Mouse (Mus musculus) midbrain, embryonic 13.5 days (tissue): ENCODE measurements around the gene Fam25c. TPM values are rescaled to one million over a fixed set of nuclear protein-coding genes. Genes with fewer than 3 reads are reported as not detected.
A peak's percentile ranks its signal among the peaks of the same experiment; 100 is the strongest.
"Not testable (repeated sequence)": the region's sequence is repeated elsewhere in the genome, so short reads cannot be mapped to it uniquely, and the experiment has no call there.

ENCODE experiments used
- ATAC-seq: fragments of 200-750 bp; cut with Nextera tagmentation; 2 replicates; pipeline ENCODE4 v1.8.0; 2017; ENCODE audit warnings: mild to moderate bottlenecking, moderate TSS enrichment, moderate library complexity
- H3K27ac ChIP-seq: fragments of 300-500 bp; sonication (generic); 2 replicates; pipeline ENCODE4 v1.5.1; 2015; ENCODE audit warnings: inconsistent platforms, mild to moderate bottlenecking, moderate library complexity
- H3K27me3 ChIP-seq: fragments of 300-500 bp; sonication (generic); 2 replicates; pipeline ENCODE4 v1.6.1; 2015; ENCODE audit warnings: mild to moderate bottlenecking, inconsistent platforms
- H3K36me3 ChIP-seq: fragments of 300-500 bp; sonication (generic); 2 replicates; pipeline ENCODE4 v1.6.1; 2015; ENCODE audit warnings: mild to moderate bottlenecking, inconsistent platforms
- H3K4me1 ChIP-seq: fragments of 300-500 bp; sonication (generic); replicated peaks from 2 replicates; pipeline ENCODE4 v1.6.1; 2015; ENCODE audit warnings: inconsistent platforms
- H3K4me2 ChIP-seq: fragments of 300-500 bp; sonication (generic); replicated peaks from 2 replicates; pipeline ENCODE4 v1.6.1; 2015; ENCODE audit warnings: moderate library complexity, mild to moderate bottlenecking, inconsistent platforms
- H3K4me3 ChIP-seq: fragments of 300-500 bp; sonication (generic); replicated peaks from 2 replicates; pipeline ENCODE4 v1.5.1; 2015; ENCODE audit warnings: mild to moderate bottlenecking, inconsistent platforms
- H3K9ac ChIP-seq: fragments of 300-500 bp; sonication (generic); replicated peaks from 2 replicates; pipeline ENCODE4 v1.6.1; 2015; ENCODE audit warnings: mild to moderate bottlenecking, inconsistent platforms
- H3K9me3 ChIP-seq: fragments of 300-500 bp; sonication (generic); 2 replicates; pipeline ENCODE4 v1.6.1; 2016; ENCODE audit warnings: mild to moderate bottlenecking, inconsistent platforms
- WGBS: fragments of 180-500 bp; shearing (Covaris S2); methylation state at CpG from one replicate; pipeline ENCODE4 v1.1.7; 2015; 5-methylcytosine and 5-hydroxymethylcytosine counted together
- polyA plus RNA-seq: library from polyadenylated mRNA; unstranded; fragments of >200 nt; fragmentation: Nextera tagmentation; extraction: Ambion mirVana; gene quantifications from 2 replicates; pipeline ENCODE4 v1.2.1, GENCODE M21; 2015

Gene Fam25c
- polyA plus RNA-seq, 1 experiment from 2014 or later, result not detected

DNA sequence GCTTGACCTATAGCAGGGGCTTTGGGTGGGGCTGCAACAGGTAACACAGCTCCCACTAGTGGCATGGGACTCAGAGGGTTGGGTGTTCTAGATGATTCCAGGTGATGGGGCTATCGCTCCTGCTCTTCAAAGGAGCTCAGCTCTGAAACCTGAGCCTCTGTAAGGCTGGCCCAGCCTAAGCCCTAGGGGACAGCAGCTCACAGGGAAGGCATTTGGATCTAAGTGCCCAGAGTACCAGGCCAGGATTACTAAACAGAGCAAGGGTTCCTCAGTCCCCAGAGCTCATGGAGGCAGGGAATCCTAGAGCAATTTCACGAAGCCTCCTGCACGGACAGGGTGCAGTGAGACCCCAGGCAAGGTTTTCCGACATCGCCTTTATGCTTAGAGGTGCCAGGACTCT is 20.7 kb upstream of the Fam25c start:
- no peak overlapping the region for H3K4me3 ChIP-seq
- H3K9ac ChIP-seq, result no peak overlapping the region
- no peak overlapping the region for H3K27ac ChIP-seq
- 81% methylated on average over 5 of the region's 5 CpGs for WGBS
- H3K9me3 ChIP-seq, result no peaks in the 10 kb centered on the region
- no peaks in the 10 kb centered on the region for H3K27me3 ChIP-seq
- no peak for ATAC-seq
- H3K36me3 ChIP-seq, result no peaks in the 10 kb centered on the region
- peaks cover 16% of the 10 kb centered on the region; the same call in 1 of the 2 replicates for H3K4me1 ChIP-seq
- no peak overlapping the region for H3K4me2 ChIP-seq

DNA sequence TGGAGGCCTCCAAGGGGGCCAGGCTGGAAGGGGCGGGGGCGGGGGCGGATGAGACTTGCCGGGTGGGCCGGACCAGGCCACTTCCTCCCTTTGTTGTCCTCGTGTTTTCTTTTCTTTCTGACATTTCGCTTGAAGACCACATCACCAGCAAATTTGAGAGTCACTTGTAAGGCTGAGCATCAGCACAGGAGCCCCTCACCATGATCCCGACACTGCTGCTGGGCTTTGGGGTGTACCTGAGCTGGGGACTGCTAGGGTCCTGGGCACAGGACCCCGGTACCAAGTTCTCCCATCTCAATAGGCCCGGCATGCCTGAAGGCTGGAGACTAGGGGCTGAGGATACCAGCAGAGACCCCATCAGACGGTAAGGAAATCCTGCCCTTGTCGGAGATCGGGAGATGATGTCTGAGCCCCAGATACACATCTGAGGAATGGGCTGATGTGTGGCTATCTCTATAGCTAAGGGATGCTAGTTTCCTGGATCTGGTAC is 20.2 kb upstream of the Fam25c start, which contains the start of gene Mmrn2:
Gene Mmrn2, plus strand, starts transcription at position 51 of the 490 bp plus-strand sequence.
- Histone ChIP-seq H3K4me3 (no peak within 1 kb of the TSS), H3K9me3 (no peaks in the 10 kb centered on the region), H3K4me1 (peaks cover 16% of the 10 kb centered on the region; the same call in 1 of the 2 replicates), H3K36me3 (no peaks in the 10 kb centered on the region), H3K27ac (no peak within 1 kb of the TSS), H3K4me2 (no peak within 1 kb of the TSS), H3K27me3 (no peaks in the 10 kb centered on the region), H3K9ac (no peak within 1 kb of the TSS)
- no peak for ATAC-seq
- WGBS, result 84% methylated on average over 13 of the region's 13 CpGs

DNA sequence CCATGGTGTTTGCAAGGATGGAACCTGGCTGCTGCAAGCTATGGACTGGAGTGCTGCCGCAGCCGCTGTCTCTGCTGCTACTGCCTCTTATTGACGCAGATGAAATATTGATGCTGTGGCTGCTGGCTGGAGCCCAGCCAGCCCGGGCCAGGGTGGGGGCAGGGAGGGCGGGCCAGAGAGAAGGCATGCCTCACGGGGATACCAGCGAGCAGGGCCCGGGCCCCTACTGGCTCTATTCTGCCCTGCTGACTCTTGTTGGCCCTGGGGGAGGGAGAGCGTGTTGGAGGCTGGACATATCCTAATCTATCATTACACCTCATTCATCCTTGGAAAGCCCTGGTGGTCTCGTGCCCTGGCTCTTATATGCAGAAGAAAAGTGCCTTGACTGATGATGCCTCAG is 19.3 kb upstream of the Fam25c start, which contains the start of gene Sncg:
Gene Sncg, minus strand, starts transcription at position 213 of the 400 bp plus-strand sequence.
- WGBS, result 54% methylated on average over 10 of the region's 10 CpGs
- H3K4me3 ChIP-seq, result no peak within 1 kb of the TSS
- H3K27ac ChIP-seq, result no peak within 1 kb of the TSS
- H3K9ac ChIP-seq, result no peak within 1 kb of the TSS; the same call in 1 of the 2 replicates
- peaks cover 16% of the 10 kb centered on the region; the same call in 1 of the 2 replicates for H3K4me1 ChIP-seq
- H3K4me2 ChIP-seq, result no peak within 1 kb of the TSS
- H3K9me3 ChIP-seq, result no peaks in the 10 kb centered on the region
- no peaks in the 10 kb centered on the region for H3K27me3 ChIP-seq
- no peaks in the 10 kb centered on the region for H3K36me3 ChIP-seq
- ATAC-seq, result no peak

DNA sequence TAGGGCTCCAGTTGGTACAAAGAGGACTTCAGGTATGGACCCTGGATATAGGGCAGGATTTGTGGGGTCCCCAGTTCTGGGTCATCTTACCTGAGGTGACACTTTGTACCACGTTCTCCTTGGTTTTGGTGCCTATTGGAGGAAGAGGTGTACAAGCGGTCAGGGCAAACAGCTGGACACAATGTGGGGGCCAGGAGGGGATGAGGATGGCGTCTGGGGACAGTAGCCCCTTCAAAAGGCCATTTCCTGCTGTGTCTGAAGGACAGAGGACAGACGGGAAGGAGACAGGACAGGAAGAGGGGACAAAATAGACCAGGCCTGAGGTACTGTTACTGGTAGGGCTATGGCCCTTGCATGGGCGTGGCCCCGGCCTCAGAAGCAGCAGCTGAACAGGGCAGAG is 18.3 kb upstream of the Fam25c start:
- Histone ChIP-seq H3K4me2 (no peak overlapping the region), H3K4me3 (no peak overlapping the region), H3K27me3 (no peaks in the 10 kb centered on the region), H3K27ac (no peak overlapping the region), H3K4me1 (peaks cover 11% of the 10 kb centered on the region; the same call in 1 of the 2 replicates), H3K36me3 (no peaks in the 10 kb centered on the region), H3K9me3 (no peaks in the 10 kb centered on the region), H3K9ac (no peak overlapping the region; the same call in 1 of the 2 replicates)
- no peak for ATAC-seq
- WGBS, result 79% methylated on average over 6 of the region's 6 CpGs

DNA sequence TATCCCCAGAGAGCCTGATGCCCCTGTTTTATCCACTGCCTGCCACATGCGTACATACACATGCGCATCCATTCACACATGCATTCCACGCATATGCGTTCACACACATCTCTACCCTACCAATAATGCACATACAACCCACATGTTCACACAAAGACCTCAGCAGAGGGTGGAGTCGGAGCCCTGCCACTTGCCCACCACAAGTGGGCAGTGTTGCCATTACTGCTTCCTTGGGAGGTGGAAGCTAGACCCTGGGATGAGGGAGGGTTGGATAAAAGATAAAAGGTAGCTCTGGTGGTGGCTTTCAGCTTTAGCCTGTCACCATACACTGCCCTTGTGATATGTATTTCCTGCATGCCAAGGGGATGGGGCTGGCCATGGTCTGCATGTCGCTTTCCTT is 17.4 kb upstream of the Fam25c start:
- Histone ChIP-seq H3K9ac (no peak overlapping the region), H3K27me3 (no peaks in the 10 kb centered on the region), H3K4me3 (no peak overlapping the region), H3K4me1 (peaks cover 8% of the 10 kb centered on the region; the same call in 1 of the 2 replicates), H3K27ac (no peak overlapping the region), H3K4me2 (no peak overlapping the region), H3K36me3 (no peaks in the 10 kb centered on the region), H3K9me3 (no peaks in the 10 kb centered on the region)
- WGBS, result 83% methylated on average over 6 of the region's 6 CpGs
- ATAC-seq, result no peak; the same call in 1 of the 2 replicates

DNA sequence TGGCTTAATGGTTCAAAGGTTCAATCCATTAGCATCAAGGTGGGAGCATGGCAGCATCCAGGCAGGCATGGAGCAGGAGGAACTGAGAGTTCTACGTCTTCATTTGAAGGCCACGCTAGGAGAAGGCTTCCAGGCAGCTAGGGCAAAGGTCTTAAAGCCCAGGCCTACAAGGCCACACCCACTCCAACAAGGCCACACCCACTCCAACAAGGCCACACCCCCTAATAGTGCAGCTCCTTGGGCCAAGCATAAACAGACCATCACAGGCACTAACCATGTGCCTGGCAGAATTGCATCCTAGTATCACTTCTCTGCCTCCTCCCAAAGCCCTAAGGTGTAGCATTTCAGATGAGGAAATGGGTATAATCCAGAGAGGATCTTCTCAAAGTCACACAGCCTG is 16.5 kb upstream of the Fam25c start:
- 81% methylated on average over 2 of the region's 2 CpGs for WGBS

DNA sequence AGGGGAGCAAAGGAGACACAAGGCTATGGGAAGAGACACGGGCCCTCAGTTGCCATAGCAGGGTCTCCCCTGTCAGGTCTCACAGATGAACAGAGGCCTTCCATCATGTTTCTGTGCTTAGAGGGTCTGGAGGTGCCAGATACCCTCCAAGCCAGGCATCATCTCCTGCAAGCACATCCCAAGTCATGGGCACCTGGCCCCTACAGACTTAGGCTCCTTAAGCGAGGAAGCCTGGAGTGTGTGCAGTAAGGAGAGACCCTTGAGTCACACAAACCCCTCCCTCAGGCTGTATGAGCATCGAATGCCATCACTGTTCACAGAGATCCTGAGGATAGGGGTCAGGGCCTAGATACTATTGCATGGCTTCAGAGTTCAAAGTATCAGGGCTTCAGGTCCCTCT is 15.7 kb upstream of the Fam25c start:
- H3K9me3 ChIP-seq, result no peaks in the 10 kb centered on the region
- H3K4me2 ChIP-seq, result no peak overlapping the region
- H3K4me1 ChIP-seq, result peaks cover 8% of the 10 kb centered on the region; the same call in 1 of the 2 replicates
- no peaks in the 10 kb centered on the region for H3K36me3 ChIP-seq
- WGBS, result 84% methylated on average over 3 of the region's 3 CpGs
- no peak overlapping the region for H3K27ac ChIP-seq
- no peaks in the 10 kb centered on the region for H3K27me3 ChIP-seq
- H3K4me3 ChIP-seq, result no peak overlapping the region
- no peak for ATAC-seq
- H3K9ac ChIP-seq, result no peak overlapping the region

More for the DNA sequence above, 16.5 kb upstream of the Fam25c start:
- no peaks in the 10 kb centered on the region for H3K27me3 ChIP-seq
- H3K27ac ChIP-seq, result no peak overlapping the region
- H3K4me3 ChIP-seq, result no peak overlapping the region
- H3K9me3 ChIP-seq, result no peaks in the 10 kb centered on the region
- ATAC-seq, result no peak
- H3K9ac ChIP-seq, result no peak overlapping the region
- H3K4me1 ChIP-seq, result peaks cover 8% of the 10 kb centered on the region; the same call in 1 of the 2 replicates
- no peaks in the 10 kb centered on the region for H3K36me3 ChIP-seq
- no peak overlapping the region for H3K4me2 ChIP-seq

DNA sequence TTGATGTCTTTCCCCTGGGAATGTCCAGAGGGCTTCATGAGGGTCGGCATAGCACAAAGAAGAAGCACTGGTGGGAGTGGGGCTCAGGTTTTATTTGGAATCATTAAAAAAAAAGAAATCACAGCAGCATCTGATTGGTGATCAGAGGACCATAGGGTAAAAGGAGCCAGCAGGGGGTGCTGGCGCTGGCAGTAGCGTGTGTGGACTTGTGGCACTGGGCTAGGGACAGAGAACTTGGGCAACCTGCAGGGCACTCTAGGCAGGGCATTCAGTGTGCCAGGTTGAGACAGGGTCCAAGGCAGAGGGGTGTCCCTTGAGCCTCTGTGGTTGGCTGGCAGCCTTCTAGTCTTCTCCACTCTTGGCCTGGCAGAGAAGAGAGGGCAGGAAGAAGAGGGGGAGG is 15.0 kb upstream of the Fam25c start:
- H3K27ac ChIP-seq, result no peak overlapping the region
- H3K4me2 ChIP-seq, result no peak overlapping the region
- H3K4me1 ChIP-seq, result peaks cover 8% of the 10 kb centered on the region; the same call in 1 of the 2 replicates
- WGBS, result 61% methylated on average over 3 of the region's 3 CpGs
- H3K9me3 ChIP-seq, result no peaks in the 10 kb centered on the region
- no peak overlapping the region for H3K9ac ChIP-seq
- ATAC-seq, result no peak
- no peak overlapping the region for H3K4me3 ChIP-seq
- H3K27me3 ChIP-seq, result no peaks in the 10 kb centered on the region
- H3K36me3 ChIP-seq, result no peaks in the 10 kb centered on the region

DNA sequence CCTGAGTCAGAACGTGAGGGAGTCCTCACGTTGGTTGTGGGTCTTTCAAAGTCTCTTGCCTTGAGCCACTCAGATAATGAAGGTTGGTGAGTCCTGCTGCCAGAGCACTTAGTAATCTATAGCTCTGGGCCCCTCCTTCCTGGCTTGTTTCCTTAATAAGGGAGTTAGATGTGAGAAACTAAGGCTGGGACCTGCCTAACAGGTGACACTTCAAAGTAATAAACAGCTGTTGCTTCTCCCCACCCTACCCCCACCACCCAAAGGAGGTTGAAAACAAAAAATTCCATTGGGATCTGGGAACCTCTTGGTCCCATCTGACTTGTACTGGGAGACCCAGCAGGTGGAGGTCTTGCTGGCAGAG is 9.9 kb upstream of the Fam25c start:
- no peak overlapping the region for H3K27ac ChIP-seq
- H3K4me2 ChIP-seq, result no peak overlapping the region
- WGBS, result 80% methylated on average over 2 of the region's 2 CpGs
- no peaks in the 10 kb centered on the region for H3K36me3 ChIP-seq
- no peaks in the 10 kb centered on the region for H3K27me3 ChIP-seq
- peaks cover 12% of the 10 kb centered on the region for H3K4me1 ChIP-seq
- no peak overlapping the region for H3K9ac ChIP-seq
- H3K4me3 ChIP-seq, result no peak overlapping the region
- H3K9me3 ChIP-seq, result no peaks in the 10 kb centered on the region
- ATAC-seq, result no peak

DNA sequence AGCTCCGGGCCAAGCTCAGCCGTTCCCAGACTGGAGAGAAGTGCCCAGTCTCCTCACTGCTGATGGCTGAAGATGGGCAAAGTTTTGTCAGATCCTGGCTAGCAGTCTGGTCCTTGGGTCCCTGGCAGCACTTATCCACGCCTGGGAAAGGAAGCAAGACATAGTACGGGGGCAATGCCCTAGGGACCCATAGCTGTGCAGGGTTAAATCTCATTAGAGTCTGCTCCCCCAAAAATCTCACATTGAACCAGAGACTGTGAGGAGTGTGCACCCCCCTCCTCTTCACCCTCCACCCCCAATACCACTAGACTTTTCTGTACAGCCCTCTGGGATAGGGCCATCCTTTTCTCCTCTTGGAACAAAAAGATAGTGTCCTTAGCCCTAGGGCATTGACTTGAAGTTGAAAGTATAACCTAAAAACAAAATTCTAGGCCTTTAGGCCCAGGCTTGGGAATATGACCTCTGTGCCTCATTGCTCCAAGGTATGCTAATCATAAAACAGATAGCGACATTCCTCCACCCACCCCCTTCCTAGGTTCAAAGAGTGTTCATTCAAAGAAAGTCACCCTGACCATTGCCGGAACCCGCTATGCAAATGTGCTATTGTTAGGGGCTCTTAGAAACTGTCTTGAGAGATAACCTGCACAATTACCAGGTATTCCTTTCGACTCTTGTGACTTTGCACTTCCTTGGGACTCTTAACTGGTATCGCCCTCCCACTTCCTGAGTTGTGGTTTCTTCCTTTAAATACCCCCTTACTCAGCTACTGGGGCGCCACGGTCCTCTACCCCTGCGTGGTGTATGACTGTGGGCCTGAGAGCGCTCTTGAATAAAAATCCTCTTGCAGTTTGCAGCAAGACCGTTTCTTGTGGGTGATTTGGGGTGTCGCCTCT is 9.3 kb upstream of the Fam25c start:
- Histone ChIP-seq H3K4me1 (peaks cover 12% of the 10 kb centered on the region), H3K9ac (peak overlapping the region; percentile 70), H3K4me2 (peak overlapping the region; percentile 70), H3K4me3 (peak overlapping the region; percentile 43)
- not testable (repeated sequence) for H3K36me3 ChIP-seq, H3K9me3 ChIP-seq, H3K27ac ChIP-seq, H3K27me3 ChIP-seq
- ATAC-seq, result peak; percentile 66; the same call in 1 of the 2 replicates
- 71% methylated on average over 15 of the region's 15 CpGs for WGBS

DNA sequence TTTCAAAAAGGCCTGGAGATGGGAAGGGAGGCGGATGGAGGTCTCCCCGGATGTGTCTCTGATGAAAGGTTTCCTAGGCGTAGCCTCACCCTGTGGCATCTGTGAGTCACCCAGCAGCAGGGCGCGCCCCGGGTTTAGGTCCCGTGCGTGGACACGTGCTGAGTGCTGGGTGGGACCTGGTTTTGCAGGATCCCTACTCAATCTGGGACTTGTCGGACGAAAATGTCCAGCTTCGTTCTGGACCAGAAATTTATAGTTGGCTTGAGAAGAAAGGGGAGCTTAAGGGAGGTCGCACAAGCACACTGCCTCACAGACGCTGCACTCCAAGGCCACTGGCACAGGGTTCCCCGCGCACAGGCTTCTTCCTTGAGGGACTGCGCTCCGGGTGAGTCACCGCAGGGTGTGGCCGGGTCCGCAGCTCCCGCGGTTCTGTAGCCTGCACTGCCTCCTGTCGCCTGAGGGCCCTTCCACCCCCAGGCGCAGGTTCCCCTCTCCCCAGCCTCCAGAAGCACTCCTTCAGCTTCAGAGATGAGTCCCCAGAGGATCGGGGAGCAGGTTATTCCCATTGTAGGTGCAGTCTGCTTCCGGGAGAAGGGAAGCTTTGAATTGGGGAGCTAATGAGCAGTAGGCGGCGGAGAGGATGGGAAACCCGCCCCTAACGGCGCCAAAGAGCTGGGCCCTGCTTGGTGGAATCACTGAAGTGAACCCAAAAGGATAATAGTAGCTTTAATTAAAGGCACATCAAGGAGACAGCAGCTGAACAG is 8.4 kb upstream of the Fam25c start:
- peak; percentile 86 for ATAC-seq
- under 1% methylated on average over 32 of the region's 32 CpGs for WGBS
- Histone ChIP-seq H3K9me3 (no peaks in the 10 kb centered on the region), H3K4me3 (peak overlapping the region; percentile 43), H3K27me3 (no peaks in the 10 kb centered on the region), H3K36me3 (no peaks in the 10 kb centered on the region), H3K4me2 (peak overlapping the region; percentile 70), H3K27ac (no peak overlapping the region), H3K9ac (peak overlapping the region; percentile 70), H3K4me1 (peaks cover 12% of the 10 kb centered on the region)
